Mouse (Mus musculus): ENCODE measurements at regions not wholly inside any gene's neighbourhood (a gene's known extent, or its start where the extent isn't known, plus 50 kb on each side); places are given as distances from the start of the nearest gene placed in this dataset.

DNA sequence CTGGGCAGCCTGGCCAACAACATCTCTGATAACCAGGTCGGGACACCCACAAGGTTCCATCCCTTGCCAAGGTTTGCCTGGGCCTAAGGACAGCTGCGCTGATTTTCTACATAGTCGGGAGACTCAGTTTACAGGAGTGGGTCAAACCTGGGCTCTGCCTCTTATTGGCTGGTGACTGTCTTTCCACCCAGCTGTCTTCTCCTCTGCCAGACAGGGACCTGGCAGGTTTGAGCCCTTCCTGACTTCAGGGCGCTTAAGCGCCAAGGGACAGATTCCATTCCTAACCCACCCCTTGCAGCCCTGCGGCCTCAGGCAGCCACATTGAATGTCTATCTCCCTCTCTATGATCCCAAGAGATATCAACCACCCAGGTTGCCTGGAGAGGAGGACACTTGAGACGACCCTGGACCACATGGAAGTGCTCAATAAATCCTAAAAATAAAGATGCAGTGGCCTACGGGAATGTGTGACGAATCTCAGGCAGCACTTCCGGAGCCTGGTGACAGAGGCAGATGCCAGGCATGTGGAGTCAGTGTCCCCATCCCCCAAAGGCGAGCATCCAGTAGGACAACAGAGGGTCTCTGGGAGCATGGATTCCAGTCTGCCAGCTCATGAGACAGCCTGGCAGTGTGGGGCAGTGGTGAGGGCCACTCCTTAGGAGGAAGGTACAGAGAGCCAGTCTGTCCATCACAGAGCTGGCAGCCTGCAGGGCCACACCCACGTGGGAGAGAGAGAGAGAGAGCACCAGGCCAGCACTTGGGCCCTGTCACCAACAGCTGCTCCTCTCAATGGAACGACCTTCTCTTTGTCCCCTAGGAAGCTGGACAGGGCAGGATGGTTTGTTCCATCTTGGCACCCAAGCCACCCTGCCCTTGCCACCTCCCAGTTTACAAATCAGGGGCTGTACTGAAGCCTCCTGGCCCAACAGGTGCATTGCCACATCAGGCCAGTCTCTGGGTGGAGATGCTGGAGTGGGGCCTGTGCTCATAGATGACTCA is 63.8 kb upstream of the Slc6a6 start:
- peak; percentile 28 for DNase-seq

DNA sequence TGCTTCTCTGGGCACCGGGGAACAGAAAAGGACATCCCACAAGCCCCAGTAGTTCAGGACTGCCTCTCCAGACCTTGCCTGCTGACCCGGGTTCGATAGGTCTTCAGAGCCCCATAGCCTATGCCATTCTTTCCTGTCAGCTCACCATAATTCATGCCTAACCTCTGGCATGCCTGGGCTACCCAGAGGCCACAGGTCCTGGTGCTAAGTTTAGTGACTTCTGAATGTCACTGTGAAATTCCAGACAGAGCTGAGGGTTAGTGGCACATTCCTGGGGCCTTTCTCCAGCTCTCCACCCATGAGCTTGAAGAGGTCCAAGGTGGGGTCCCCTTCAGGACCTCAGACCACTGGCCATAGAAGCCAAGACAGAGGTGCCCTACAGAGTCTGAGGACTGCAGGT is 62.4 kb upstream of the Slc6a6 start:
- DNase-seq, result no peak

DNA sequence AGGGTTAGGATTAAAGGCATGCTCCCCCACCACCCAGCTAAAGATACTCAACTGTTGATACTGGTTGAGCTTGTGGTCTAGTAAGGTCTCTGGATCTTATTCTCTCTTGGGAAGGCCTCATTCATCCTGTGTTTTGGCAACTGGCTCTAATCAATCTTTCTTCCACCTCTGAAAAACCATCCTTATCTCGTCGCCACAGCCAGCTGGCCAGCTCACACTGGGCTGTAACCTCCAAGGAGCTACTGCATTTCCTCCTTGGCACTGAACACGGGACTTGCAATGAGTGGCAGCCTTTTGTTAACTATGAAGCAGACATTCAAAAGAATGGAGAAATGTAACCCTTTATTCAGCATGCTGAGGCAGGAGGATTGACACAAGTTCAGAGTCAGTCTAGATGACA is 61.4 kb upstream of the Slc6a6 start:
- DNase-seq, result no peak

DNA sequence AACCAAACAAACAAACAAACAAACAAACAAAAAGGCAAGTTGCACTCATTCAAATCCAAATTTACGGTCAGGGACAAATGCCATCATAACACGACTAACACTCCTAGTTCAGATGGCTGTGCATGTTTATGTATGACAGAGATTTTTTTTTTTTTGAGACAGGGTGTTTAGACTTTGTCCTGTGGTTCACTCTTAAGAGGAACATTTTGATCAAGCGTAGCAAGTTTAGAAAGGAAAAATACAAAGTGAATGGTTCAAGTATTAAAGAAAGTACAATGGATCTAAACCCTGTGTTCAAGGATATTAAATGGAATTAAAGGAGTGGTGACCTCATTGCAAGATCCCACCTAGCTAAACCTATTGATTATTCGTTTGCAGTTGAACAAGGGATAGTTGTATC is 60.2 kb upstream of the Slc6a6 start:
- DNase-seq, result no peak

DNA sequence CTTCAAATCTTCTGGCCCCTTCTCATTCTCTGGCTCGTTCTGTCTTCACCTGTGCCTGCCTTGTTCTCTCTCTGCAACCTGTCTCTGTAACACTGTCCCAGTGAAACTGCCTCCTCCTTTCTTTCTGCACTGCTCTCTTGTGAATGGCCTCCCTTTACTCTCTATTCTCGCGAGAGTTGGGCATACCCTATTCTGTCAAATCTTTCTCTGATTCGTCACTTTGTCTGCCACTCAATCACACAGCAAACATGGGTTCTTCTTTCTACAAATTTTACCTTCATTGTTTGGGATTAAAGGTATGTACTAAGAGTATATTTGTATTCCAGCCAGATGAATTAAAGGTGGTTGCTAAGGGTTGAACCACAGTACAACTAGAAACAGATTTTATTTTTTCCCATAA is 54.6 kb upstream of the Slc6a6 start:
- DNase-seq, result no peak

DNA sequence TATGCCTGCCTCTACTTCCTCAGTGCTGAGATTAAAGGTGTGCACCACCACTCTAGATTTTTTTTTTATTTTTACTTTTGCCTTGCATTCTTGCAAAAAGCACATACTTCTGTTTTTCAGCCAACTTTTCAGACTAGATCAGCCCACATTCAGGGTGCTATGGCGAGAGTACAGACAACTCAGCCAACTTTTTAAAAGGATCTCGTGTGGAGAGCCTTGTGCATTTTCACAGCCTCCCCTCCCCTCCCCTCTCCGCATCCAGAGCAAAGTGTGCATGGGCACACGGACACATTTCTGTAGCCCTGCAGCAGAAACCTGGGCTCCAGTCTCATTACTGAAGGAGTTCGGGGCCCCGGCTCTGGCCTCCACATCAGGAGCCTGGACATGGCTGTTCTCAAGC is 52.6 kb upstream of the Slc6a6 start:
- DNase-seq, result no peak

Measured in kidney, adult 11 months (tissue).